Comparison of ENCODE assay signal across 28 mouse cellular contexts in genomic region chr11:41682991-41683390, GRCm38 (mm10).
DNase-seq lines count a peak whose midpoint lies in the region; ATAC-seq and TF ChIP-seq lines count a peak whose summit lies in the region.
"Had no signal": no experiment of that assay in that cellular context is flagged by ENCODE, and none has a peak within 500 bp of the region (broad histone marks: within the 10 kb centered on the region; RNA-seq: fewer than 3 reads in every experiment).

No protein-coding gene starts in this region.

- no peak for TF ChIP-seq POLR2A in brain, embryonic 14.5 days (IDR thresholded peaks at IDR 0.05; ENCODE audit: borderline replicate concordance, extremely low read depth, insufficient read depth, insufficient read length, poor library complexity, severe bottlenecking)

- H3K4me3 ChIP-seq in hindbrain, embryonic 12.5 days: no peak overlapping the region
- no peak overlapping the region for H3K4me3 ChIP-seq in hindbrain, embryonic 13.5 days
- no peak overlapping the region for H3K4me3 ChIP-seq in midbrain, embryonic 13.5 days (replicated peaks)
- H3K4me3 ChIP-seq in midbrain, embryonic 15.5 days: no peak overlapping the region
- H3K4me3 ChIP-seq: embryonic facial prominence, embryonic 12.5 days; embryonic facial prominence, embryonic 15.5 days; gastrocnemius, adult 2 months; heart, embryonic 12.5 days; heart, embryonic 15.5 days; hindbrain, embryonic 10.5 days had no signal

- H3K4me2 ChIP-seq in hindbrain, embryonic 12.5 days (replicated peaks): no peak overlapping the region
- H3K4me2 ChIP-seq in hindbrain, embryonic 13.5 days: no peak overlapping the region
- H3K4me2 ChIP-seq in midbrain, embryonic 13.5 days (replicated peaks): no peak overlapping the region
- H3K4me2 ChIP-seq in midbrain, embryonic 15.5 days: no peak overlapping the region
- H3K4me2 ChIP-seq: embryonic facial prominence, embryonic 12.5 days; embryonic facial prominence, embryonic 15.5 days; heart, embryonic 12.5 days; heart, embryonic 15.5 days had no signal

- H3K36me3 ChIP-seq in hindbrain, embryonic 12.5 days: no peaks in the 10 kb centered on the region
- no peaks in the 10 kb centered on the region for H3K36me3 ChIP-seq in hindbrain, embryonic 13.5 days
- H3K36me3 ChIP-seq in midbrain, embryonic 13.5 days: no peaks in the 10 kb centered on the region
- no peaks in the 10 kb centered on the region for H3K36me3 ChIP-seq in midbrain, embryonic 15.5 days (replicated peaks)
- H3K36me3 ChIP-seq: embryonic facial prominence, embryonic 12.5 days; embryonic facial prominence, embryonic 15.5 days; heart, embryonic 12.5 days; heart, embryonic 15.5 days; hindbrain, embryonic 10.5 days had no signal

- H3K27ac ChIP-seq in hindbrain, embryonic 12.5 days: no peak overlapping the region
- no peak overlapping the region for H3K27ac ChIP-seq in hindbrain, embryonic 13.5 days
- 0 out of 2 replicates have a peak overlapping the region, but pooled peaks have one; percentile 30 for H3K27ac ChIP-seq in midbrain, embryonic 13.5 days
- no peak overlapping the region for H3K27ac ChIP-seq in midbrain, embryonic 15.5 days
- H3K27ac ChIP-seq: embryonic facial prominence, embryonic 12.5 days; embryonic facial prominence, embryonic 15.5 days; gastrocnemius, adult 2 months; heart, embryonic 15.5 days; hindbrain, embryonic 10.5 days had no signal

- no peaks in the 10 kb centered on the region for H3K9me3 ChIP-seq in hindbrain, embryonic 12.5 days (replicated peaks)
- H3K9me3 ChIP-seq in hindbrain, embryonic 13.5 days: no peaks in the 10 kb centered on the region
- no peaks in the 10 kb centered on the region for H3K9me3 ChIP-seq in midbrain, embryonic 13.5 days
- H3K9me3 ChIP-seq in midbrain, embryonic 15.5 days: no peaks in the 10 kb centered on the region
- H3K9me3 ChIP-seq: embryonic facial prominence, embryonic 12.5 days; embryonic facial prominence, embryonic 15.5 days; heart, embryonic 12.5 days; heart, embryonic 15.5 days; hindbrain, embryonic 10.5 days had no signal

- peak; percentile 48; the same call in 1 of the 2 replicates for ATAC-seq in hindbrain, embryonic 12.5 days (ENCODE audit: low FRiP score)
- ATAC-seq in hindbrain, embryonic 13.5 days (ENCODE audit: low FRiP score): no peak
- 0 out of 2 replicates have a peak, but pooled peaks have one; percentile 56 for ATAC-seq in midbrain, embryonic 13.5 days
- ATAC-seq in midbrain, embryonic 15.5 days (replicated peaks): no peak
- ATAC-seq: CD4-positive, CD25-positive, alpha-beta regulatory T cell, adult 4 months; forebrain, embryonic 14.5 days; forebrain, postnatal 0 days; hindbrain, embryonic 16.5 days; inflammation-experienced regulatory T-cells, adult 6 months had no signal

- no peaks in the 10 kb centered on the region for H3K27me3 ChIP-seq in hindbrain, embryonic 12.5 days
- H3K27me3 ChIP-seq in hindbrain, embryonic 13.5 days: no peaks in the 10 kb centered on the region
- no peaks in the 10 kb centered on the region for H3K27me3 ChIP-seq in midbrain, embryonic 13.5 days
- no peaks in the 10 kb centered on the region for H3K27me3 ChIP-seq in midbrain, embryonic 15.5 days (replicated peaks)
- H3K27me3 ChIP-seq: embryonic facial prominence, embryonic 12.5 days; embryonic facial prominence, embryonic 15.5 days; heart, embryonic 12.5 days; heart, embryonic 15.5 days had no signal

- peak; percentile 25 for DNase-seq in brain, embryonic 14.5 days (ENCODE audit: low read depth)
- peak; percentile 17 for DNase-seq in retina, embryonic 14.5 days (ENCODE audit: low spot score)
- DNase-seq in layer of hippocampus, postnatal 14 days (ENCODE audit: low spot score in 2 of 2): no peak
- DNase-seq: adrenal gland, adult 2 months; adrenal gland, postnatal 14 days; cerebellum, adult 11-12 months; cerebellum, adult 8-10 months; cerebellum, postnatal 10 days; cerebellum, postnatal 36 days; forebrain, postnatal 0 days; gastrocnemius, adult 2 months; gastrocnemius, postnatal 14 days; heart, adult 11 months; heart, postnatal 10 days; heart, postnatal 36 days had no signal

- H3K9ac ChIP-seq in hindbrain, embryonic 12.5 days: no peak overlapping the region
- H3K9ac ChIP-seq in hindbrain, embryonic 13.5 days: no peak overlapping the region
- H3K9ac ChIP-seq in midbrain, embryonic 13.5 days (replicated peaks): no peak overlapping the region
- H3K9ac ChIP-seq in midbrain, embryonic 15.5 days: no peak overlapping the region
- H3K9ac ChIP-seq: embryonic facial prominence, embryonic 12.5 days; embryonic facial prominence, embryonic 15.5 days; forebrain, postnatal 0 days; heart, embryonic 12.5 days; heart, embryonic 15.5 days had no signal

- TF ChIP-seq CTCF in brain, embryonic 14.5 days (IDR thresholded peaks at IDR 0.05; ENCODE audit: borderline replicate concordance, extremely low read depth, insufficient read depth, insufficient read length): no peak

- WGBS in hindbrain, embryonic 12.5 days: 26% methylated on average over 1 of the region's 1 CpGs
- 9% methylated on average over 1 of the region's 1 CpGs for WGBS in hindbrain, embryonic 13.5 days
- WGBS in midbrain, embryonic 13.5 days: 7% methylated on average over 1 of the region's 1 CpGs
- WGBS in midbrain, embryonic 15.5 days: 8% methylated on average over 1 of the region's 1 CpGs

- 0 out of 2 replicates have a peak, but pooled peaks cover 2% of the 10 kb centered on the region for H3K4me1 ChIP-seq in hindbrain, embryonic 12.5 days
- no peaks in the 10 kb centered on the region; the same call in 1 of the 2 replicates for H3K4me1 ChIP-seq in hindbrain, embryonic 13.5 days (replicated peaks)
- H3K4me1 ChIP-seq in midbrain, embryonic 13.5 days (replicated peaks): peaks cover 4% of the 10 kb centered on the region
- H3K4me1 ChIP-seq in midbrain, embryonic 15.5 days: no peaks in the 10 kb centered on the region
- H3K4me1 ChIP-seq: embryonic facial prominence, embryonic 12.5 days; embryonic facial prominence, embryonic 15.5 days; heart, embryonic 12.5 days; heart, embryonic 15.5 days had no signal

Comparison
In these comparisons a context has a peak if more than half of its experiments do, and no peak if none do; other contexts are left out.
1. ATAC-seq: peak in hindbrain, embryonic 12.5 days (single experiment) and midbrain, embryonic 13.5 days (single experiment); none in hindbrain, embryonic 13.5 days (single experiment) and midbrain, embryonic 15.5 days (single experiment).
2. DNase-seq: peak in brain, embryonic 14.5 days (single experiment) and retina, embryonic 14.5 days (single experiment); none in layer of hippocampus, postnatal 14 days (0 of 2).